Mouse (Mus musculus) G1E (cell line): ENCODE measurements at regions not wholly inside any gene's neighbourhood (a gene's known extent, or its start where the extent isn't known, plus 50 kb on each side); places are given as distances from the start of the nearest gene placed in this dataset.

Experiments used
- CTCF ChIP-seq: IDR thresholded peaks from 2 replicates; pipeline ENCODE4 v1.5.1; 2012; ENCODE audit warnings: low read depth, low read length, inconsistent platforms, mixed read lengths
- GATA1 ChIP-seq: IDR thresholded peaks from 2 replicates; pipeline ENCODE4 v1.6.1; 2012; ENCODE audit warnings: borderline replicate concordance, low read length, inconsistent platforms, mixed read lengths
- GATA2 ChIP-seq: IDR thresholded peaks from 2 replicates; pipeline ENCODE4 v1.6.1; 2012; ENCODE audit warnings: low read depth, low read length, inconsistent platforms, borderline replicate concordance
- POLR2AphosphoS5 ChIP-seq: IDR thresholded peaks from 2 replicates; pipeline ENCODE4 v1.6.1; 2012; ENCODE audit warnings: low read depth, low read length, inconsistent platforms; ENCODE audit not compliant: insufficient replicate concordance
- TAL1 ChIP-seq: conservative IDR thresholded peaks from 2 replicates; pipeline ENCODE4 v1.6.1; 2012; ENCODE audit warnings: low read depth, low read length, inconsistent platforms, mixed read lengths

DNA sequence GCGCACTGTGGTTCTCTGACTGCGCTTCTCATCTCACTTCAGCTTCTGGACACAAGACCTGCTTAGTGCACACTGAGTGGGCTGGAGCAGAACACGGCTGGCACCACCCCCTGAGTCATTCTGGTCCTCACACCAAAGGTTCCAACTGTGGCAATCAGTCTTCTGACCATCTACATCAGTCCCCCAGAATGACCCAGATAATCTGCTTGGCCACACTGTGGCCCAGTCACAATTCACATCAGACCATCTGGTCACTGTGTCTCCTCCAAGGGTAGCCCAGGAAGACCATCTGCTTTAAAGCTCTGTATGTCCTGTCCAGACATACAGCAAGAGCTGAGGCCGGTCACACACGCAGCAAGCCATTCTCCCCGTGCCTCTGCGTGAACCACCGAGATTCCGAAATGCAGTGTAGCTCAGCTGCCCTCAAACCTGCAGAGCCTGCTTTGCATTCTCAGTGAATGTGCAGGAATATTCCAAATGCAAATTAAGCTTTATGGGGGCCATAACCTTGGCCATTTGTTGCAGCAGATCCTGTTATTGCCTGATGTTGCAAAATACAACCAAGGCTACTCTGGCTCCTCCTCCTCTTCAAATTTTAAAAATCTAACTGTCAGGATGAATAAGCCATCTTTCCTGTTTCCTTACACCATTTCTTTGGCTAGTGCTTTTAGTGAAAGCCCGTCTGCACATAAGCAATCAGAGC lies 135.1 kb upstream of the Azi2 start:
- no peak for TF ChIP-seq CTCF
- TF ChIP-seq TAL1 = no peak
- TF ChIP-seq GATA1 = no peak
- TF ChIP-seq POLR2AphosphoS5 = no peak
- no peak for TF ChIP-seq GATA2
